Mouse (Mus musculus): ENCODE measurements around the gene Zdhhc17.

GRCm38 (mm10) chr10:110951112-110951511, 58.8 kb downstream of the Zdhhc17 start:
- no peak for TF ChIP-seq CTCF (IDR thresholded peaks at IDR 0.05; ENCODE audit: borderline replicate concordance, control insufficient read depth, extremely low read depth, insufficient read depth, low read length, poor library complexity)
- TF ChIP-seq POLR2A (IDR thresholded peaks at IDR 0.05; ENCODE audit: control insufficient read depth, extremely low read depth, insufficient read depth, low read length, poor library complexity): no peak
